Mouse (Mus musculus) thymus, postnatal 14 days (tissue): ENCODE results near the gene Stt3b.

ENCODE experiments used
- DNase-seq: peaks from one replicate; pipeline ENCODE4 v3.0.0; 2021

Stt3b gene

DNA sequence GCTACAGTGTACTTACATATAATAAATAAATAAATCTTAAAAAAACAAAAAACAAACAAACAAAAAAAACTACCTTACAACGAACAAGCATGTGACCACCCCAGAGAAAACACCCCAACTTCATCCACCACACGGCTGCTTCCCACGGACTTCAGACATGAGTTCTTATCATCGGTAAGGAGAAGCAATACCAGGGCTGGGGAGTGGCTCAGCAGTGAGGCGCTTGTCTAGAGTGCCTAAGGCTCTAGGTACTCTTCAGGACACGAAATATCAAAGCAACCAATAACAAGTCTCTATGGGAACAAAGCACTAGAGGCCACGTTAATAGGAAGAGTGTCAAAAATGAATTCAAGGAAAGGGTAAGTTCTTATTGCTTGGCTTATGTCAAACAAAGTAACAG is 49.8 kb downstream of the Stt3b start:
- no peak for DNase-seq

GRCm38 (mm10) chr9:115259866-115260265 is 50.4 kb downstream of the Stt3b start:
- no peak for DNase-seq

- DNase-seq, result no peak
Measured at GRCm38 (mm10) chr9:115257733-115258286, 52.4 kb downstream of the Stt3b start.

GRCm38 (mm10) chr9:115249145-115249544 is 61.1 kb downstream of the Stt3b start:
- DNase-seq, result no peak

DNA sequence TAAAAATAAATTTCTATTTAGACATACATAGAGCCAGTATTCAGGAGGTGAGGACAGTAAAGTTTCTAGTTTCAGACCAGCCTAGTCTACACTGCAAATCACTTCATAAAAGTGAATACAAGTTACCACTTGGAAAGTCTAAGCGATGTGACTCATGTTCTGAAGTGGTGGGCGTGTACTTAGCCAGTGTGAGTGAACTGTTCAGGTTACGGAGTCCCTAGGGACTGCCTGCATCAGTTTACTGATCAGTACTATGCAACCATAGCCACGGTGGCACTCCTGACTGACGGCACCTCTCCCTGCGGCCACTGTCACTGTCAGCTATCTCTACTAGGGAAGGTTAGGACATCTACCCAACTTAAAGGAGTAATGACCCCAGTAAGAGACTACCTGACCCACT is 65.1 kb downstream of the Stt3b start:
- no peak for DNase-seq

DNA sequence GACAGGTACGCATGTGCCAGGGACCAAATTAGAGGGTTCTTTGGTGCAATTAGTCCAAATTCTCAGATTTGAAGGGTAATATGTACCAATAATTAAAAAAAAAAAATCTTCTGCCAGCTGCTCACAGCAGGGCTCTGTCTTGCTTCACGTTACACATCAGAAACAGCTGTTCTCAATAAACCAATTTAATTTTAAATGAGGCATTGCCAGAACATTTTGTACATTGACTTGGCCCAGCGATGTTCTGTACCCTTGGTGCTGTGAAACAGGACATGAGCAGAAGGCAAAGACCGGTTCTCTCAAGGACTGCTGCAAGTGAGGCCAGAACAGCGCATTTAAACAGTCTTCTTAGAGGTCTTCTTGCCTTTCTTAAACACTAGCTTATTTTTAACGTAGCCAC is 66.6 kb downstream of the Stt3b start:
- no peak for DNase-seq

DNA sequence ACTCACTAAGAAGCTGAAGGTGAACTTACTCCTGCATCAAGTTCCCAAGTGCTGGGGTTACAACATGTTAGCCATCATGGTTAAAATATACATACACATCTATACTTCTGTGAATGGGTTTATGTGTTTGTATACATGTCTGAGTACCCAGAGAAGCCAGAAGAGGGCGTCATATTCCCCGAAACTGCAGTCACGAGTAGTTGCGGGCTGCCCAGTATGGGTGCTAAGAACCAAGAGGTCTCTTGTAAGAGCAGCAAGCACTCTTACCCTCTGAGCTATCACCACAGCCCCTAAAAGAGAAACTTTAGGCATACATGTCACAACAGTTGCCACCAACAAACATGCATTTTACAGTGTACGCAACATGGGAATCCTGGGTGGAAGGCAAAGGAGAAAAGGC is 70.4 kb downstream of the Stt3b start:
- no peak for DNase-seq

DNA sequence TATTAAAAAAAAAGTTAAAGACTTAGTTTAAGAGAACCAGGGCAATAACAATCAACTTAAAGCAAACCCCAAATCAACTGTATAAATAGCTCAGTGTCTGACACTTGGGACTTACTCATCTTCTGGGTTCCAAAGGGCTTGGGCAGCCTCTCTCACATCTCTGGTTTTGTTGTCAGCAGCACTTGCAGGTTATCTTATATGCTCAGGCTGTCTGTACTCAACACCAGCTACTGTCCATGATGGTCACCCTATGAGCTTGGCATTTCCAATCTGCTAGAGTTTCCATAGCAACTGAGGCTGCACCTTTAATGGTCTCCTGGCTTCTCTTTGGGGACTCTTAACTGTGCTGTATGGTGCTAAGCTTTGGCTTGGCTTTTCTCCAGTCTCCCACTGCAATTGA is 72.3 kb downstream of the Stt3b start:
- DNase-seq, result no peak

GRCm38 (mm10) chr9:115236352-115236841 is 73.8 kb downstream of the Stt3b start:
- DNase-seq, result no peak

GRCm38 (mm10) chr9:115234561-115234960 is 75.7 kb downstream of the Stt3b start:
- DNase-seq, result no peak

DNA sequence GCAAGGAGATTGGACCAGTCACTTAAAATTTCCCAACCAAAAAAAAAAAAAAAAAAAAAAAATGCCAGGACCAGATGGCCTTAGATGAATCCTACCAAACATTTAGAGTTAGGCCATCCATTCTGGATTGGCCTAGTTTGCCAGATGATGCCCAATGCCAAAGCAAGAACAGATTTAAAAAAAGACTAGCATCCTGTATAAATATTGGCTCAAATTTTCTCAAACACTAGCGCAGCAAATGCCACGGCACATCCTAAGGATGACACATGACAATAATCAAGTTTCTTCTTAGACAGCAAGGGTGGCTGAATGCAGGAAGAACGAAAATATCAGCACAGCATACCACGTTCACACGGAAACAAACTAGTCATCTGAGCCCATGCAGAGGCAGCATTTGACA is 76.5 kb downstream of the Stt3b start:
- DNase-seq, result no peak

GRCm38 (mm10) chr9:115231476-115231875 is 78.7 kb downstream of the Stt3b start:
- DNase-seq, result no peak

GRCm38 (mm10) chr9:115230141-115230540 is 80.1 kb downstream of the Stt3b start:
- no peak for DNase-seq

DNA sequence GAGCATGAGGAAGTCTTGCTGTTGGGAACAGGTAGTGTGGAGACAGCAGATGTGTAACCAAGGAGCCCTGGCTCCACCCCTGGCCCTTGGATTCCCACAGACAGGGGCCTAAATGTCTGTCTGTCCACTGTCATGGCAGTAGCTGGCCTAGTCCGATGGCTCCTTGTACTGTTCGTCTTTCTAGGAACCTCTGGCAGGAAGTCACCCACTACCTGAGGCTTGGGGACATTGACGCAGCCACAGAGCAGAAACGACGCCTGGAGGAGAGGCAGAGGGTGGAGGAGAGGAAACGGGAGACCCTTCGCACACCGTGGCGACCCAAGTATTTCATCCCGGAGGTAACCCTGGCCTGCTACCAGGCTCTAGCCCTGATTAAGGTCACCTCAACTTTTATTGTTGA is 80.5 kb downstream of the Stt3b start:
- no peak for DNase-seq

- no peak for DNase-seq
Measured at GRCm38 (mm10) chr9:115229145-115229544, 81.1 kb downstream of the Stt3b start.

DNA sequence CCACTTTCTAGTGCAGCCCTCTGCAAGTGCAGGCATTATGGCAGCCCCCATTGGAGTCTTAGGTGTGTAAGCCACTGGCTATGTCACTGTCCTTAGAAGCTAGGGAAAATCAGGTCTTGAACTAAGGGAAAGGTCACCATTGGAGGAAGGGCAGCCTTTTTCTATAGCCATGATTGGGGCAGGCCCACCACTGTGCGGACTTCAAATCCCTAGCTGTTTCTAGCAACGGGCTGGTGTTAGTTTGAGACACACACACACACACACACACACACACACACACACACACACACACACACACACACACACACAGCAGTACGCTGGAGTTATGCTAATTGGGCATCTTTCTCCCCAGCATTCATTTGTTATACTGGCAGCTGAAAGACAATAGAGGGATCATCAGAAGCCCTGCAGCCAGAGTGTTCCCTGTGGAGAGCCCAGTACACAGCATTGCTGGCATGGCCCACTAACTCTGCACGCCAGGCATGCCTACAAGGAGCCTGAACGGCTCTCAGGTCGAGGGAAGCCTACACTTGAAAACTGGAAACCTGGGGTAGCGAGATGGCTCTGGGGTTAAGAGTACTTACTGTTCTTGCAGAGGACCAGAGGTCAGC is 85.4 kb downstream of the Stt3b start:
- DNase-seq, result no peak

- DNase-seq, result no peak
Measured at GRCm38 (mm10) chr9:115221265-115221664, 89.0 kb downstream of the Stt3b start.

GRCm38 (mm10) chr9:115220466-115220865 is 89.8 kb downstream of the Stt3b start:
- DNase-seq, result no peak

DNA sequence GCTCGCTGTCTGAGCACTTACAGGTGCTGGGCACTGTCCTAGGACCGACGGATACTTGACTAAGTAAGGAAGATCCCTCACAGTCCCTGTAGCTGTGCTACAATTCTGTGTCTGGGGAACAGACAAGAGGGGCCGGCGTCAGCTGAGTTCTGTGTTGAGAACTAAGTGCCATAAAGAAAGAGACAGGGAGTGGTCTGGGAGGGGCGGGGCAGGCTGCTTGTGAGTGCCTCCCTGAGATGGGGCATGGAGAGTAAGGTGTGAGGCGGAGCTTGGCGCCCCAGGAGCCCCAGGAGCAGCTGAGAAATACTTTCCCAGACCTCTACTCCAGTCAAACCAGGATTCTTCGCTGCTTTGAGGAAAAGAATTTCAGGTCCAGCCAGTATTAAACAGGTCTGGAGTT is 92.2 kb downstream of the Stt3b start:
- no peak for DNase-seq

DNA sequence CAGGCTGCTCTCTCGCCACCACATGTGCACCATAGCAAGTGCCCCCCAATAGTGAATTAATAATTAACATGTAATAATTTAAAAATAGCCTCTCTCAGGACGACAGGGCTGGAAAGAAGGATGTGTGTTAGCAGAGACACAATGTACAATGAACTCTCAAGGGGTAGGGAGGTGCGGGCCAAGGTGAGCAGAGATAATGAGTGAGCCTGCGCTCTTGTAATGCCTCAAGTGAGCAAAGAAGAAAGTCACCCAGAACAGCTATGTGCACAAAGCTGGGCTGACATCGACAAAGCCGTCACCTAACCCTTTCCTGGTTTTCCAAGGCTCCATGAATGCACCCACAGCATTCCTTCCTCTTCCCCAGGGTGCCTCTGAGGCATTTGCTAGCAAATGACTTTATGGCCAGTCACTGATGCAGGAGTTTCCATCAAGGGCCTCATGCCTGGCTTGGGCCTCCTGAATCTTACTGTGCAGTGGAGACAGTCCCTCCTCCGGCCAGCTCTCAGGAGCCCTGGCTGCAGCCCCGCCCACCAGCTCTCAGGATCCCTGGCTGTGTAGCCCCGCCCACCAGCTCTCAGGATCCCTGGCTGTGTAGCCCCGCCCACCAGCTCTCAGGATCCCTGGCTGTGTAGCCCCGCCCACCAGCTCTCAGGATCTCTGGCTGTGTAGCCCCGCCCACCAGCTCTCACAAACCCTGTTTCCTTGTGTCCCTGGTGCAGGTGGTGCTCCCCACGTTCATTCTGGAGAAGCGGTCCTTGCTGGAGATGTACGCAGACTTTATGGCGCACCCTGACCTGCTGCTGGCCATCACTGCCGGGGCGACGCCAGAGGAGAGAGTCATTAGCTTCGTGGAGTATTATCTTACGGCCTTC is 94.2 kb downstream of the Stt3b start:
- DNase-seq, result peak; percentile 20

DNA sequence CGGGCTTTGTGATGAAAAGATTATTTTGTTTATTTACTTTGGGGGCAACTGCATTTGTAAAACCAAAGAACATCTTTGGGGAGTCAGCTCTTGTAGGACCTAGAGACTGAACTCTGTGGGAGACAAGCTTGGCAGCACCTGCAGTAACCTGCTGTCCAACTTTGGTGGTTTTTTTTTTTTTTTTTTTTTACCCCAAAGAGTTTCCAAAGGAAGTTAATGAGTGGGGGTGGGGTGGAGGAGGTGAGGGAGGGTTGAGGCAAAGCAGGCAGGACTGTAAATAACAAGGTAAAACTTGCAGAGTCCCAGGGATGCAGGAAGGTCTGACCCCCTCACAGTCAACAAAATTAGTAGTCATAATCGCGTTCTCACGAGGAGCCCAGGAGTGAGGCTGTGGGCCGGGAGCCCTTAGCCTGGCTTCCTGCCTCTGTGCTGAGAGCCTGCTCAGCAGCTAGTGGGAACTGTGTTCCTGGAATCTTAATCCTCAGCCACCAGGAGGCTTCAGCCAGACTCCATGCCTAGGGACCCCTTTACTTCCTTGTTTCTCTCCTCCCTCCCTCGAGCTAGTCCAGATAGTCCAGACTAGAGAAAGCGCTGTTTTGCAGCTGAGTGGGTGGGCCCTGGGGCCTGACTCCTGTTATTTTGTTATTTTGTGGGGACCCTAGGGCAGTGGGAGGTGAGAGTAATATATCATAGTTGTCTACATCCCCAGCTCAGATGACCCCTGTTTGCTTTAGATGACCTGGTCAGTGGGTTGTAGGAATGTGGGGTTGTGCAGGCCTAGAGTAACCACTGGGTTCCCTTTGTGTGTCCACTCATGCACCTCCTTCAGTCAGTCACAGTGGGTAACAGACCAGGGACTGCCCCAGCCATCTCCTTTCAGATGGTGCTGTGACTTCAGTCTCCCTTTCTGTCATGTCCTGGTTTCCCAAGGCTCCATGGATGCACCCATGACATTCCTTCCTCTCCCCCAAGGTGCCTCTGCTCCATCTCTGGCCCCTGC is 95.3 kb downstream of the Stt3b start:
- DNase-seq, result no peak

GRCm38 (mm10) chr9:115213755-115214264 is 96.4 kb downstream of the Stt3b start:
- no peak for DNase-seq

- DNase-seq, result no peak
Measured at GRCm38 (mm10) chr9:115210535-115210934, 99.7 kb downstream of the Stt3b start.
